Mouse (Mus musculus) testis, adult 2 months (tissue): ENCODE measurements around the gene Vwc2.

ENCODE experiments used
- CTCF ChIP-seq: fragments of 200-500 bp; IDR thresholded peaks from 2 replicates; pipeline ENCODE4 v1.5.1; 2012; ENCODE audit warnings: low read depth, mild to moderate bottlenecking, inconsistent platforms, low read length, moderate library complexity; ENCODE audit not compliant: control insufficient read depth, insufficient read depth, insufficient replicate concordance
- POLR2A ChIP-seq: fragments of 200-500 bp; IDR thresholded peaks from 2 replicates; pipeline ENCODE4 v1.6.1; 2012; ENCODE audit warnings: low read depth, mild to moderate bottlenecking, inconsistent platforms, low read length, moderate library complexity; ENCODE audit not compliant: control insufficient read depth

DNA sequence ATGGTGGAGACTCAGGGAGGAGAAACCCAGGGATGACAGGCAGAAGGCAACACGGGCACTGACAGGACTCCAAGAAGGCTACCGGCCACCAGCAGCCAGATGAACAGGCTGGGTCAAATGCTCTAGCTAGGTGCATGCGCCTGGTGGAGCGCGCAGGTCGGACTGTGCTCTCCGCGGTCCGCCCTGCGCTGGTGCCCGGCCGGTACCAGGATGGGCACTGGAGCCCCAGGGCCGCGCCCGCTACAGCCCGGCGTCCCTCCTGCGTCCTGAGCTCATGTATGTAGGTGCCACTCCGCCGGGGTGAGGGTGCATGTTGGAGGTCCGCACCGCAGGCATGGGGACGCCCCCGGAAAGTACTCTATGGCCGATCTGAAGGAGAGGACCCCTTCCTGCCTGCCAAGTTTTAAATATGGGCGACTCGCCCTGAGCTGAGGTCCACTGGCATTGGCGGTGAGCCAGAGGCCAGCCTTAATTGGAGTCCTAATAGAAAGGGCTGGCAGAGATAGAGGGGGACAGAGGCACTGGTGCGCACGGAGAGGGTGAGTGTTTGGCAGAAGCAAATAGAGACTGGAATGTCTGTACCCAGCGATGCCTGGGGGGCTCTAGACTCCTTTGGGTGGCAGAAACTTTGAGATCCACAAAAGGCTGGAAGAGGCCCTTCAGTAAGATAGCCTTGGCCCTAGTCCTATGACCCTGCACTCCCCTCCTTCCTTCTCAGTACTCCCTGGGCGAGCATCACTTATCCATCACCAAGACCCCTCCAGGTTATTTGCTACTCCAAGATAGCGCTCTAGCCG lies 409 bp downstream of the Vwc2 start:
- TF ChIP-seq CTCF (no peak), POLR2A (no peak)
